Comparison of ENCODE assay signal across 16 mouse cellular contexts in genomic region chr13:63412662-63413061, GRCm38 (mm10).
"Had no signal": no experiment of that assay in that cellular context is flagged by ENCODE, and none has a peak within 500 bp of the region (broad histone marks: within the 10 kb centered on the region; RNA-seq: fewer than 3 reads in every experiment).

No protein-coding gene starts in this region.

- DNase-seq: liver, postnatal 0 days; lung, adult 2 months; lung, postnatal 36 days; right cerebral cortex, postnatal 14 days; thymus, adult 2 months; thymus, postnatal 25 days; thymus, postnatal 4 days had no signal

- H3K27me3 ChIP-seq: liver, embryonic 15.5 days; lung, embryonic 15.5 days; midbrain, embryonic 12.5 days; midbrain, embryonic 15.5 days; neural tube, embryonic 12.5 days; stomach, embryonic 15.5 days had no signal

- H3K4me1 ChIP-seq: midbrain, embryonic 12.5 days; midbrain, embryonic 15.5 days; neural tube, embryonic 12.5 days; stomach, embryonic 15.5 days had no signal

- H3K4me3 ChIP-seq: liver, embryonic 15.5 days; lung, embryonic 15.5 days; megakaryocyte, embryonic 14.5 days; midbrain, embryonic 12.5 days; midbrain, embryonic 15.5 days; neural tube, embryonic 12.5 days; stomach, embryonic 15.5 days had no signal

- H3K27ac ChIP-seq: lung, embryonic 15.5 days; macrophage; midbrain, embryonic 12.5 days; midbrain, embryonic 15.5 days; neural tube, embryonic 12.5 days; stomach, embryonic 15.5 days; stomach, postnatal 0 days had no signal
